Mouse (Mus musculus): ENCODE results near the gene Akt3.

DNA sequence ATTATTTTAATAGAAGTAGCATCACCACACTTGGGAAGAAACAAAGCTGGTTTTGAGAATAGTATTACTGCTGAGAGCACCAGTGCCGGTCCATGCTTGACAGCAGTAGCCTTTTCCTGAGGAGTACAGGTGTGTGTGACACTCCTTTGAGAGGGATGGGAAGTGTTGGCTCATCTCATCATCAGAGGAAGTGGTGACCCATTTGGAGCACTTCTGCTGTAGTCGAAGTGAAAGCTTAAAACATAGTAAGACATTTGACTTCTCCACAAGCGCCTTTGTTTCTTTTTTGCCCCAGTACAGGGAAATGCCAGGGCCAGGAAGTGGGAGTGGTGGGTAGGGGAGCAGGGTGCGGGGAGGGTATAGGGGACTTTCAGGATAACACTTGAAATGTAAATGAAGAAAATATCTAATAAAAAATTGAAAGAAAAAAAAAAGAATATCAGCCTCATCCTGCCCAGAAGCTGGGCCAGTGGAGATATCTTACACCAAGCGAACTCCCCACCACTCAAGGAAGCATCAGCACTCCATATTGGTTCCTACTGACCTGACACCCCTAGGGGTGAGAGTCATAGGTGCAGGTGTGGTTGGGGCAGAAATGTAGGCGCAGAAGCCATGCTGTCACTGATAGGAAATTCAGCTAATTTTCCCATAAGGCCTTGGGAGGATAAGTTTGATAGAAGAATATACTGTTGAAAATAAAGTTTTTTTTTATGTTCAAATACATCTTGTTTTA is 284.5 kb downstream of the Akt3 start:
- TF ChIP-seq POLR2A (IDR thresholded peaks at IDR 0.05; ENCODE audit: insufficient read depth, low read length): no peak
- TF ChIP-seq CTCF (IDR thresholded peaks at IDR 0.05; ENCODE audit: low read depth, low read length): no peak
- TF ChIP-seq EP300 (IDR thresholded peaks at IDR 0.05; ENCODE audit: insufficient read depth, low read depth, low read length): no peak
